Mouse (Mus musculus) yolk sac, embryonic 10.5 days (tissue): ENCODE results near the gene Il10rb.

ENCODE experiments used
- DNase-seq: peaks from one replicate; pipeline ENCODE4 v3.0.0-alpha.2; 2017; ENCODE audit warnings: low spot score

The Il10rb gene

DNA sequence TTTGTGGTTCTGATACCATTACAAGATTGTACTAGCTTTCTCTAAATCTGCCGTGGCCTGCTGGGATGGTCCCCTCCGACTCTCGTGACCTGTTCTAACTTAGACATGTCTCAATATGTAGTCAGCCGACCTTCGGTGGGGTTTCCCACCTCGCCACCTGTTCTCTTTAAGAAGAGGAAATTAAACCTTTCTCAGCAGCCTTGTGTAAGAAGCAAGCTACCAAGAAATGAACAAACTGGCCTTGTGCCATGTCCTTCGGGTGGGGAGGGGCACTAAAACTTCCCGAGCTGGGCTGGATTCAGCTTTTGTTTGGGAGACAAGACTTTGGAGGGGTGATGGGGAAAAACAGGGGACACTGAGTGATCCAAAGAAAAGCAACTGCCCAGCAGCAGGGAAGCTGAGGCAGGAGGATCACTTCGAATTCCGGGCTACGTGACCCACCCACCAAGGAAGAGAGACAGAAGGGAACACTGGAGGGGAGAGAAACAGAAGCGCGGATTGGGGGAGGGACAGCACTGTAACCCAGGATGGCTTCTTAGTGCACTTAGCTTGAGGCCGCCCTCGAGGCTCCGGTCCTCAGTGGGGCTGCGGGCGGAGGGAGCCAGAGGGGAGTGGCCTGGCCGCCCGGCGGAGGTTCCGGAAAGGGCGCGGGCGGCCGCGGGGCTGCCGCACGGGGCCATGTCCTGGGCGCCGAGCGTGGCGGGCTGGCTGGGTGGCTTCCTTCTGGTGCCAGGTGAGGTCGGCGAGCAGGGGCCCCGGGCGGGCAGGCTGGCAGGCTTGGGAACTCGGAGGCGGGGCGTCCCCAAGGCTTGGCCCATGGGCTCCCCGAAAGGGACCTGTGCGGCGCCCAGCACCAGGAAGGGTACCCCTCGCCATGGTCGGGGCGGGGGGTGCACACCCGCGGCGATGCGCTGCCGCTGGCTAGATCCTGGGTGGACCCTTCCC lies at the start of gene Il10rb:
Il10rb (plus strand) TSS at position 525 of the 945 bp plus-strand sequence.
- peak; percentile 60 for DNase-seq

DNA sequence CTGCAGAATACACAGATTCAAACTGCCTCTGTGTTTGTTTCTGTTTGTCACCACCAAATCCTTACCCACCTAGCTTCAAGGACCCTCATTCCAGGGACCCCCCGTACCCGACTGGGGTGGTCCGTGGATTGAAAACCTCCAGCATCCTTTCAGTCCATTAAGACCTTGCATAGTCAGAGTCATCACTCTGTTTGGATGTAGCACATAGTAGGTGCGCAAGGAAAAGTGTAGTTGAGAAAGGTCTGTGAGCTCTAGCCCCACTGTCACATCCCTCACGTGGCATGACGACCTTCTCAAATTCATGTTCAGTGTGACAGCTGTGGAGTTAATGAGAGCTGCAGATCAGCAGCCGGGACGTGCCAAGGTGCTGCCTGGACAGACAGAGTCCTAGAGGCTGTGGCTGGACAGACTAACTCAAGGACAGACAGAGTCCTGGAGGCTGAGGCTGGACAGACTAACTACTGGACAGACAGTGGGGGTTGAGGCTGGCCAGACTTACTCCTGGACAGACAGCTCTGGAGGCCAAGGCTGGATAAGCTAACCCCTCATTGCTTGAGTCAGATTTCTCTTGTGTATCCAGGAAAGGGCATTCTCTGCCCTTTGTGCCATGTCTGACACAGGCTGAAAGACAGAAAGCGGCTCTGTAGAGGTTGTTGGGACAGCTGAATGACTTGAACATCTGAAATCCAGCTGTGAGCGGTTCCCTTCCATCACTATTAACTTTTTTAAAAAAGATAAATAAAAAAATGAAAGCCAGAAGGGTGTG lies 49.0 kb upstream of the Il10rb start:
- DNase-seq = no peak

DNA sequence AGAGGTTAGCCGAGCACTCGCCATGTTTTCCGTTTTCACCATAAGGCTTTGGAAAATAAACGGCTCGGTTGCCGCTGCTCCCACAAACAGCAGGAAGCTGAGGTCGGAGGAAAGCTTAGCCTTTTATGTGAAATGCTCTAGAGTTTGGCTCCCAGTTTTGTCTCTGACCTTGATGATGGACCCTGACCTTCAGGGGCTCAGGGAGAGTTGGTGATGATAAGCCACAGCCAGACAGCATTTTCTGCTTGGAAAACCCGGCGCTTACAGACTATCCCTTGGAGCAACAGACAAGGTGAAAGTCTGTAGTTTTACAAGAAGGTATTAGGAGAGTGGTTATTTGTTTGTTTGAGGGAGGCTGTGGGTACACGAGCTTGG lies 48.5 kb upstream of the Il10rb start:
- DNase-seq = peak; percentile 32

DNA sequence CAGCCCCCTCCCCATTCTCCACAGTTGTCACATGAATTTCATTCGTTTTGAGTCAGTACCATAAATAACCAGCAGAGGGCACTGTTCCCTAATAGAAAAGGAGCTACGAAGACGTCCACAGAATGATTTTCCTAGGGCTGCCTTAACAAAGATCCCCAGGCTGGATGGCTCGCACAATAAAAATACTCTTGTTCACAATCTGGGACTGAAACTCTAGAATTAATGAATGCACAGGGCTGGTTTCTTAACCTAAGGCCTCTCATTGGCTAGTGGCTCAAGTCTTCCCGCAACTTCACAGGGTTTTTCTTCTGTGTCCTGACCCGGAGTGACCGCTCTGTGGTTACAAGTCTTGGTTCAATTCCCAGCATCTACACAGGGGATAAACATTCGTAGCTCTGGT lies 47.4 kb upstream of the Il10rb start:
- DNase-seq = peak; percentile 59

DNA sequence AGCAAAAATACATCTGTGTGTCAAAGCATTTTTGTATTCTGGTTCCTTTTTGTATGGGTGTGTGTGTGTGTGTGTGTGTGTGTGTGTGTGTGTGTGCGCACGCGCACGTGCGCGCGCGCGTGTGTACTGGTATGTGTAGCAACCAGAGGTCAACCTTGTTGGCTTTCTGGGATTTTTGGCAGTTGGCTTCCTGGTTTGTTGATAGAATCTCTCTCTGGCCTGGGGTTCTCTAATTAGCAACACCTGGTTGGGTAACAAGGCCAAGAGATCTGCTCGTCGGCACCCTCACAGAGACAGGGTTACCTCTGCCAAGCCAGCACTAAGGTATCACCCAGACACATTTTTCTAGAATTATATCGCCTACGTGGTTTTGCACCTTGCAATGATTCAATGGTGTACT lies 46.4 kb upstream of the Il10rb start:
- no peak for DNase-seq

DNA sequence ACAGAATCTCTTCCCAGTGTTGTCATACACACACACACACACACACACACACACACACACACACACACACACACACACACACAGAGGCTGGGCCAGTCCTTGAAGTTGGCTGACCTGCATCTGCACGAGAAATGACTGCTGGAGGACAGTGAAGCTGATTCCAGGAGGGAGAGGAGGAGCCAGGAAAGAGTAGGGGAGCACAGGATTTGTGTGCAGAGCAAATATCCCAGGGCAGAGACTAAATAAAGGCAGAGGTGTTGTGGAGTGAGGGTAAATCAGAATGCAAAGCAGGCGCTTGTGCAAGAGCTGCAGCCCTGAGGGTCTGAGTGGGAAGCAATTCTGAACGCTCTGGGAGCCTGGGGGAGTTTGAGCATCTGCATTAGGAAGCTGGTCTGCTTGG lies 45.8 kb upstream of the Il10rb start:
- peak; percentile 47 for DNase-seq

DNA sequence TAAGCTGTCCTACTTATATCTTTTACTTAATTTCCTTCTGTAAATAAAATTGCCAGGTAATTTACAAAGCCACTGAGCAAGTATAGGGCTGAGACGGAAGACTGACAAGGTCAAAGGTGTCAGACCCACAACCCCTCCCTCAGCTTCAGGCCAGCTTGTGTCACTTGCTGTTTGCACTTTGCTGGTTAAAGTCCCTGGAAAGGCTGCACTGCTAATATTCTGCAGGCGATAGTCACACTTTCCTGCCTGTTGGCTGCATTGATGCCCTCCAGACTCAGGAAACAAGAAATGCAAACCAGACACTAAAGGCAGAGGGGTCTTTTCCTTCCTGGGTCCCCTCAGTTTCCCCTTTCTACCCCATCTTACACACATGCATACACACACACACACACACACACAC lies 44.0 kb upstream of the Il10rb start:
- peak; percentile 61 for DNase-seq

DNA sequence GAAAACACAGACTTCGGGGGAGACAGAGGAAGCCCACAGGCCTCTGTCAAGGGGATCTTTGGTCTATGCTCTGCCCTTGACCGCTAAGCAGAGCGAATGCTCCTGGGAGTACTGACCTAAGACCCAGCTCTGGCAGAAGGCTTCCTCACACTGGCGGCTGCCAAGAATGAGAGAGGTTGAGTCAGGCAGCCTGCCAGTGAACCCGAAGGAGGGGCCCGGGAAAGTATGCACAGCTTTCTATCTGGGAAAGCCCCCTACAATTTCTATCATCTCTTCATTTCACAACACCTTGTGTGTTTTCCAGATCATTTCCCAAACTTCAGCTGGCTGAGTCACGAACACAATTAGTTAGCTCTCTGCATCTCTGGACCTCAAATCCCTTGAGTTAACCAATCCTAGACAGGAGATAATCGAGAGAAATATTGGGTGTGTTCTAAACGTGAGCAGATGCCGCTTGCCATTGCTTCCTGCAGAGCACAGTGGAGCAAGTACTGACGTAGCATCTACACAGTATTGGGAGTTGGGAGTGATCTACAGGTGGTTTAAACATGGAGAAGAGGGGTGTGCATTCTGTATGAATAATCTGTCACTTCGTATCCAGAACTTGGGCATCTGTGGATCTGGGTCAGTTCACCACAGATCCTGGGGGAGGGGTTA lies 43.2 kb upstream of the Il10rb start:
- no peak for DNase-seq

DNA sequence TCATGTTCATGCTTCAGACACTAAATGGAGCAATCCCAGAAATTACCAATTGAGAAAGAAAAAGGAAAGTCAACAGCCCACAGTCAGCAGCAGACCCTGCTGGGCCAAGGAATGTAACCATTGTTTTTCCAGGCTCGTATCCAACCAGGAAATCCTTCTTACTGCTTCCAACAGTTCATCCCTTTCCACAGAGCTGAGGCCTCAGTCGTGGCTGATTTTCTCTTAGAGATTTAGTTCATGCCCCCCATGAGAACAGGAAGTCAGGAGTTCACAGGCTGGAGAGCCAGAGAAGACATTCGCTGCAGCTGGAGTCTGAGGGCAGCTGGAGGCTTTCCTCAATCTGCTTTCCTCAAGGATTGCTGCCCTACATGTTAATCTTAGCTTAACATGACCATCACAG lies 42.5 kb upstream of the Il10rb start:
- DNase-seq = no peak

DNA sequence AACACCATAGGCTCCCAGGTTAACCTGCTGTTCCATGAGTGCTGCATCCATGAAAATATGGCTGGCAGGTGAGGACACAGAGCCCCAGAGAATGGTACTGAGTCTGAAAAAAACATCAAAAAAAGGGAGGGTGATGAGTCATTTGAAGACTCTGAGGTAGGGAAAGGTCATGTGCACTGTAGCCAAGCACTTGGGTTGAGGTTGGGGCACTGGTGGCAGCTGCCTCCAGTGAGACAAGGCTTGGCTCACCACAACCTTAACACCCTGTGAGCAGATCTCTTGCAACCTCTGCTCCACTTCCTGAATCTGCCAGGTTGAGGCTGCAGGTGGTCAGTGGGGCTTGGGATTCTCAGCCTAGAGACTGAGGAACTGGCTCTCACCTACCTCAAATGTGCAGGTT lies 39.4 kb upstream of the Il10rb start:
- DNase-seq = no peak

DNA sequence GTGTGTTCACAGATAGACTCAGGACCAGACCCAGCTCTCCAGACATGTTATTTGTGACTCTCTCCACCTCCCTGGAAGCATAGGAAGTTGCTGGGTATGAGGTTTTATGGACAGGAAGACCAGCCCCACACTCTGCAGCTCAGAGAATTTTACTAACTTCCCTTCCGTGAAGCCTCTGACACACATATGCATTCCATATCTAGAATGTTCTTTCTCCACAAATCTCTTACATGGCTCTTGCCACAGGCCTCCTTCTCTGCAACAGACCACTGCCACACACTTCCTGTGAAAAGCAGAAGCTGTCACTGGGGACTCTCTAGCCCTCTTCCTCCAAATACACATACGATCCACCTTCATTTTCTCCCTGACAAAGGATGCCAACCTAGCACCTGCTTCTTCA lies 38.9 kb upstream of the Il10rb start:
- no peak for DNase-seq

DNA sequence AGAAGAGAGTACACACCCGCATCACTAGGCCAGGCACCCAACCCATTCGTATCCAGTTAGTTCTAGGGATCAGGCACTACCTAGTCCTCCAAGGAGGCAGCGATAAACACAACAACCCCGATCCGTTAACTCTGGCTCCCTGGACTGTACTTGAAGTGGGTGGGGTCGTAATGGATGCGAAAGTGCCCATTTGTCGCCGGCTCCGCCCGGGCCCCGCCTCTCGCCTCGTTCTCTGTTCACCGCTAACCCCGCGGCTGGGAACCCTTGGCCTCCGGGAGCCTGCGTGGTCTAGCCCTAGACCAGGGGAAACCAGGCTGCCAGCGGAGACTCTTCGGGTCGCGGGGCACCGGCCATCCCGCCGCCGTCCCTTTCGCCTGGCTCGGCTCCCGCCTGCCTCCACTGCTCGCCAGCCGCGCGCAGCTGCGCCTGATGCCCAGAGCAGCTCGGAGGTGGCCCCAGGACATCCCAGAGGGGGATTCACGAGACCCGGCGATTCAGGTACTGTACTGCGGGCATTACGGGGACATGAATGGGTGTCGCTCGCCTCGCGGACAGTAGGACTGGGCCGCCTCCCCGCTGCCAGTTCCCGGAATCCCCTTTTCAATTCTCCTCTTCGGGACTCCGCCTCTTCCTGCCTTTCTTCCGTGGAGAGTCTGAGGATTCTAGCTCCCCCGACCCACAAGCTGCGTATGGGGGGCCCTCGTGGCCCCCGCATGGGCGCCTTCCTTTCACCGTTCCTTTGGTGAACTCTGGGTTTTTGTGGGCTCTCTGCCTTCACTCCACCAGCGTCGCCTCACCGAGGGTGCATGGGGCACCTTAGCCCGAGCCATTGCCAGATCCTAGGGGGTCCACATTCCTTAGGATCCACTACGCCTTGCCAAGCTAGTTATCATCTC lies 33.1 kb upstream of the Il10rb start, which contains the start of gene Ifnar2:
Ifnar2 (plus strand) TSS at position 207 of the 896 bp plus-strand sequence.
- peak; percentile 84 for DNase-seq

DNA sequence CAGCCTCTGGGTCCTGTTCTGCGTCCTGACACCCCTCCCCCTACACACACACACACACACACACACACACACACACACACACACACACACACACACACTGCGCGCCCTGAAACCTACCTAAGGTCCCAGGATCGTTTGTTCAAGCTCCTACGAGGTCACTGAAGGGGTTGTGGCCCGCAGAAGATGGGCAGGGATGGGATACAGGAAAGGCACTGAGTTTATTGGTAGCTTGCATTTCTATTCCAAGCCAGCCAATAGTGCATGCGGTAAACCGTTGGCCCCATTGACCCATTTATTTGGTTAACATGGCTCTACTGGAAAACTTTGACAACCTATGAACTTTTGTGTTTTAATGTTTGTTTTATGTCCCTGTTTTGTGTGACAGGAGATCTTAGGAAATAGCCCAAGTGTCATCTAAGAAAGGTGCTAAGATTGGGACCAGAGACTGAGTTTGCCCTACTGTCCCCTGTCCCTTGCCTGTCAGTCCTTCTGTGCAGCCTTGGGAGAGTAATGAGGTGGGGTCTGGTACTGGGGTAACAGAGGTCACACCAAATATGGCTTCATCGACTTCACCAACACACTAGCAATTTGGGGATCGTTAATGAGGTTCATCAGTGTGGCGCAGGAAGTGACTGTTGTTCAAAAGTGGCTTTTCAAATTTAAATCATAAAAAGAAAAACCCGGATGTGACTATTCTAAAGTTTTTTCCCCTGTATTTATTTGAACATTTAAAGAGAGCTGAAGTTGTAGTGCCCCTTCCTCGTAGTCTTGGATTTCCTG lies 32.3 kb upstream of the Il10rb start:
- no peak for DNase-seq

DNA sequence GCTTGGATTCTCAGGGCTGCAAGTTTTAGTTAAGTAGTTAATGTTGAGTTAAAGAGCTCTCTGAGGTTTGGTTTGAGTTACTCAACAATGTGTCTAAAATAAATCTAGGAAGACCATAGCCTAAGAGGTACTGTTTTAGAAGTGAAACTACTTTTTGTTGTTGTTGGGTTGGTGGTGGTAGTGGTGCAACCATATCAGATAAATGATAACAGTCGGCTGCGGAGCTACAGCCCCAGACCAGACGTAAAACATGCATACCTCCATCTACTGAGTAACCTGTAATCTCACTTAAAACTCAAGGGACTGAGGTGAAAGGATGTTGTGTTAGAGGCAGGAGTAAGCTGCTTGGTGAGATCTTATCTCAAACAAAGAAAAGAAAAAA lies 31.7 kb upstream of the Il10rb start:
- DNase-seq = no peak

DNA sequence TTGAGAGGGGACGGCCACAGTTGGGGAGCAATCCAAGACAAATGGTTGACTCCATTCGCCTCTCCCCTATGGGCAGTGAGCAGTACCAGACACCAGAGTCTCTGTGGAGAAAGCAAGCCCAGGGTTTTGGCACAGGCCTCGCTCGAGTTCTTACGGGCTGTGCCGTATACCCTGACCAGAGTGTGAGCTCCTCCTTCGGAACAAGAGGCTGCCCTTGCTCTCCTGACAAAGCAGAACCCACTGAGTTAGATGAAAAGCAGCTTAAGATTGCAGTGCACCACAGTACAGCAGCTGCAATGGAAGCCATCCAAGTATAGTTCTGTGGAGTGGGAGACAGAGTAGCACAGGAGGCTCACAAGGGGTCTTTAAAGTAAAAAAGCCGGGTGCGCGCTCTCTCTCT lies 29.3 kb upstream of the Il10rb start:
- no peak for DNase-seq

DNA sequence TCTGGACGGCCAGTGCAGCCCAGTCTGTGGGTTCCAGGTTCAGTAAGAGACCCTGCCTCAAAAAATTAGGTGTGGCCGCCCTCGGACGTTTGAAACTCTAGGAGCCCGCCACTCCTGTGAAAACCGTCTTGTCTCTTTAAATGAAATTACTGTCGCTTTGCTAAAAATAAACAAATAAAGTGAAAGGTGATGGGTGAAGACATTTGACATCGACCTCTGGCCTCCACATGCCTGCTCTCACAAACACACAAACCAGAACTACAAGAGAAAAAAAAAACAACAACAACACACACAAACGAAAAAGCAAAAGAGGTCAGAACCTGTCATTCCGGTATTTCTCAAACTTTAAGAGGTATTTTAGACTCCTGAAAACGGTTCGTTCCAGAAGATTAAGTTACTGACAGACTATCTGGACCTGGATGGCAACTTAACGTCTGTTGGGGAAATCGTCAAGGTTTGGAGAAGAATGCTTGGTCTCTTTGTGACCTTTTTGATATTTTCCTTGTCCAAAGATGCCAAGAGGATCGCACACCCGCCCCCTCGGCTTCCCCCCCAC lies 27.5 kb upstream of the Il10rb start:
- no peak for DNase-seq

DNA sequence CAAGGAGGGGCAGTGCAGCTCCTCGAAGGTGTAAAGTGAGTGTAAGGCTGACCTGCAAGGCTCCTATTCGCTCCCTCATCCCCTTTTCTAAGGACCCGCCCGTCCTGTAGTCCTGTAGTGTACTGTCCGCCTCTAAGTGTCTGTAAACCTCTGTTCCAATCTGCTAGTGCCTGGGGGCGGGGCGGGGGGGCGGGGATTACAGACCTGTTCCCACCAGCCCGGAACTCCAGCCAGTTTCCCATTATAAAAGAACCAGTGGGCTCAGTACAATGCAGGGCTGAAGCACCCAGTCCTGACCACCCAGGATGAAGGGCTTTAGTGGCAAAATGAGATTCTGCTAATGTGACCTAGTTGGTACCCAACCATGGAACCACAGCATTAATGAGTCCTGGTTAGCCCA lies 27.0 kb upstream of the Il10rb start:
- no peak for DNase-seq

DNA sequence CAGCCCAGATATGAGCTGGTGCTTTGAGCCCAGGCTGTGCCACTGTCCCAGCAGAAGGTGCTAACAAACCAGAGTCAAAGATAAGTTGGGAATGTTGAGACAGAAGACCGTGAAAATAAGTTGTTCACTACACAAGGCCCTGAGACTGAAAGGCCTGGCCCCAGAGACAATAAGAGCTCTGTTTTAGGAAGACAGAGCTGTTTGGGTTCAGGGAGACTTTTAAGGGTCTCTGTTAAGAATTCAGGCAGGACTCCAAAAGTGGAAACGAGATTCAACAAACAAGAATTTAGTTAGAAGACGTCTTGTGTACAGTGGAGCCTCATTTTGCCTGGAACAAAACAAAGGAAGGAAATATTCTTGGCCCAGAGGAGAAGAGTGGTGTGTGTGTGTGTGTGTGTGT lies 26.6 kb upstream of the Il10rb start:
- DNase-seq = no peak

DNA sequence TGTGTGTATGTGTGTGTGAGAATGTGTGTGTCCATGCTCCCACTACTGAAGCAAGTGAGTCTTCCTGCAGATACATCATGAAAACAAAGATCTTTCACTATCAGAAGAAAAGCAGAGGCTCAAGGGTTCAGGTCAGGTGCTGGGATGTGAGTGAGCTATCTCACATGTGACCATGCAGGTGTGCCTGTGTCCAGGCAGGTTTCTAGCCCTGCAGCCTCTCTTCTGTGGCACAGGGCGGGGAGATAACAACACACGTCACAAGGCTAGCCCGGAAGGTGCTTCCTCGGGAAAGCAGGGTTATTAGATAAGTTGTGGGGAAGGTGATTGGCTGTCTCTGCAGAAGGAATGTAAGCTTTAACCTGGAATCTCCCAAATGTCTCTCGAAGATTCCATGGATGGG lies 25.8 kb upstream of the Il10rb start:
- DNase-seq = peak; percentile 43

DNA sequence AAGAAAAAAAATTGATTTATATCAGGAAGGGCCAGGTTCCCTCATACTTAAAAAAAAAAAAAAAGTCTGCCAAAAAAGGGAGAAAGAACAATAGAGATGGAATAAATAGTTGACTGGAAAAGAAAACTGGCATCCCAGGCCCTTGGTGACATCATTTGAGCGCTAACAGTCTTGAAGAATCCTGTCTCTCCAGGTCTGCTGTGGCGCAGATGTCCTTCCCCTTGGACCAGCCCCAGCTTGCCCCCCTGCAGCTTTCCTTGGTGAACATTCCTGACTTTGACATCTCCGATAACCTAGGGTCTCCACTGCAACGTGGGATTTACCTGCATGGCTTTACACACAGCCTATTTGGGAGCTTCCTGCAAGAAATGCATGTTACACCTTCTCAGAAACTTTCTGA lies 24.4 kb upstream of the Il10rb start:
- no peak for DNase-seq
